Mouse (Mus musculus): ENCODE measurements around the gene Pcdh8.

Pcdh8 gene

DNA sequence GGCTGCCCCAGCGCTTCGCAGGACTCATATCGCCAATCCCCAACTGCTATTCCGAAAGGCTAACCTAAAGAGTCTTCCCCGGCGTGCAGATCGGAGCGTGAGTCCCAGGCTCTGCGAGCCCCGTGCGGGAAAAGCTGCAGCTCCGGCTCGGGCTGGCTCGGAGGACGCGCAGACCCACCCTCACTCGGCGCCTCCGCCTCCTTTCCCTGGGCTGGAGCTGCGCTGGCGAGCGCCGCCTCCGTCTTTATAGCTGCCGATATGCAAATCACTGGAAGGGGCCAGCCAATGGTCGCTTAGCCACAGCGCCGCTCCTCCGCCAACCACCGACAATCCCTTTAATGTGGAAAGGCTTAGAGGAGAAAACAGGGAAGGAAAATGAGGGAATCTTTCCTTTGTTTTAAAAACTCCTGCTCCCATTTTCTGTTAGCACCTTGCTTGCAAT lies at the start of gene Pcdh8:
Gene Pcdh8 (minus strand): TSS at position 219 of the 442 bp plus-strand sequence.
- in situ Hi-C loops (cut with MboI, MseI) = no loop called here

DNA sequence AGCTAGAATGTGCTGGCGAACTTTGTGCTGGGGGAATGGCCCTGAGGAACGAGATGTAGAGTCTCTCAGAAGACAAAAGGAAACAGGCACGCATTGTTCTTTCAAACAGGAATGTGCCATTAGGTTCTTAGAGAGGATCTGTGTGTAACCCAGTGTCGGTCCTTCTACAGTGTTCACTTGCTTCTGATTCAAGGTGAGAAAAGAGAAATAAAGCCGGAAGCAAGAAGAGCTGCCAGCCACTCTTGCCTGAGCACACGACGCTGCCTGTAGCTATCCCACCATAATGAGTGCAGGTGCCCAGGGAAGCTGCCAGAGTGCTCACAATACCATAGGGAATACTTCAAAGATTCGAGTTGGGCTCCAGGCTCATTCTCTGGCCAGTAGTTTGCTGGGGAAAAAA lies 43.6 kb upstream of the Pcdh8 start:
- in situ Hi-C loops (cut with MboI, MseI) = no loop called here

GRCm38 (mm10) chr14:79814084-79814483 lies 43.0 kb upstream of the Pcdh8 start:
- in situ Hi-C loops (cut with MboI, MseI) = no loop called here

DNA sequence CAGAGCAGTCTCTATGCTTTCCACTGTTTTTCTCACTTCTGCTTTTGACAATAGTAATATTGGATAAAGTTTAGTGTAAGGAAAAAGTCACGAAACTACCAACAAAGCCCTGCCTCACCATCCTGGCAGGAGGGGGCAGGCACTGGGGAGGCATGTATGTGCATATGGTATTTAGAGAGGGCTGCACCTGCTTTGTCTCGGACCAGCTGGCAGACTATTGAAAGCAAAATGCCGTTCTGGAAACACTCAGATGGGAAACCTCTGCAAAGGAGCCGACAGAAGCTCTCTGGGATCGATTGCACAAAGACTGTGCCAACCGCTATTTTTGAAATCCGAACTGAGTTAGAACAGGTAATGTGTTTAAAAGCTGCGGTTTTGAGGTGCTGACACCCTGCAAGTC lies 22.1 kb upstream of the Pcdh8 start:
- in situ Hi-C loops (cut with MboI, MseI) = no loop called here

DNA sequence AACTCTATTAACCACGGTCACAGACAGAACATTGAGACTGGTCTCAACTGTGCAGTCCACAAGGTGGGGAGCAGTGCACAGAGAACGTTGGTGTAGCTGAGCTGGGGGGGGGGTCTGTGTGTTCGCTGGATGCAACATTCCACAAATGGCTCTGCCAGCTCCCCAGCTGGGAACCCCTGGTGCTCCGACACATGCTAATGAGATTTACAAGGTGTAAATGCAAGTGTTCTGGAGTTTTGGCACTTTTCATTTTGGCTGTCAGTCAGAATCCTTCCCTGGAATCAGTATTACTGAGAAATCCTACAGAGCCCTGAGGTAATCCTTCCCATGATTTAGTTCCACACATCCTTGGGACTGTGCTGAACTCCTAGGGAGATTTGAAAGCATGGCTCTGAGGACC lies 18.4 kb upstream of the Pcdh8 start:
- in situ Hi-C loops (cut with MboI, MseI) = no loop called here

DNA sequence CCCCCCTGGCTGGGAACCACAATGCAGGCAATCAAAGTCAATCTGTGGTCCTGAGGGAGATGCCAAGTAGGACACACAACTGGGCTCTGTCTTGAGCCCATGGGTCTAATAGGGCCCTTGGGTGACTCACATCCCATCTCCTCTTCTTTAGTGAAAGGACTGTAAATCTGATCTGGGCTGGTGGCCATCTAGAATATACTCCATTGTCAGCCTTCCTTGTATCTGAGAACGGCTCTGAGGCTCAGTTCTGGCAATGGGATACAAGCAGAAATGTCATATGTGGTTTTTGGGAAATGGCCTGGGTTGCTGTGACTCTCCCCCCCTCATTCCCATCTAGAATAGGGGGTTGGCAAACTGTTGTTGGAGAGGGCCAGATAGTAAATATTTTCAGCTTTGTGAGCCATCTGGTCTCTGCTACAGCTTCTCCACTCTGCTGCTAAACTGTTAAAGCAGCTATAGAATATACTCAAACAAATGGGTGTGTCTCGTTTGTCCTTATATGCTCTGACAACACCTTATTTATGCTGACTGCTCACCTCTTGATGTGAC lies 17.6 kb upstream of the Pcdh8 start:
- in situ Hi-C loops (cut with MboI, MseI) = no loop called here

DNA sequence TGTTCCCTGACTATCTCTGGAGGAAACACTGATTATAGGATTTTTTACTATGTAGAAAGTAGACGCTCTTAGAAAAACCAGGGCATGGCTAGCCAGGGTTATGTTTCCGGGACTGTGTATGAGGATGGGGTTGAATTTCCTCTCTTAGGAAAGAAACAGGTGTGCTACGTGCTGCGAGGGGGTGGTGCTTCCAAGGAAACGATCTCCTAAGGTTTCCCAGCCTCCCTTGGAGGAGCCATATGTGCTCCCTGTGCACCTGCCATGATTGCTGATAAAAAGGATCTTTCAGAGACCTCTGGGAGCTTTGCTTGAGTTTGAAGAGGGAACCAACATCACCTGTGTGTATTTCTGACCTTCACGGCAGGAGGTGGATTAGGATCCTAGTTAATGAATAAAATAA lies 16.8 kb upstream of the Pcdh8 start:
- in situ Hi-C loops (cut with MboI, MseI) = no loop called here

DNA sequence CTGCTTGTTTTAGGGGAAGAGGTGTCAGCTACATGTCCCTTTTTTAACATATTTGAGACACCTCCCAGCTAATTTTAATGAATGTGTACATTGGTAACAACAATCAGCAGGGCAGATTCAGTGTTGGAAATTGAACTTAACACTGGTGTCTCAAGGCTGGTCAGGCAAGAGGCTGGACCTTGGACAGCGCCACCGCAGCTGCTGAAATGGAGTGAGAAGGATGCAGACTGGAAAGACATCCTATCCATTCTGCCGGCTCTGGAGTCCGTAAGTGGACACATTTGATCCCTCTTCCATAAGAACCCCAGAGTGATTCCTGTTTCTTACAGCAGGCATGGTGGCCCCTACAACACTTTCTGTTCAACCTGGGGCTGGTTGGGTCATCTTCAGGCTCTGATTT lies 14.3 kb upstream of the Pcdh8 start:
- in situ Hi-C loops (cut with MboI, MseI) = no loop called here

GRCm38 (mm10) chr14:79780889-79781288 lies 9.8 kb upstream of the Pcdh8 start:
- in situ Hi-C loops (cut with MboI, MseI) = no loop called here

DNA sequence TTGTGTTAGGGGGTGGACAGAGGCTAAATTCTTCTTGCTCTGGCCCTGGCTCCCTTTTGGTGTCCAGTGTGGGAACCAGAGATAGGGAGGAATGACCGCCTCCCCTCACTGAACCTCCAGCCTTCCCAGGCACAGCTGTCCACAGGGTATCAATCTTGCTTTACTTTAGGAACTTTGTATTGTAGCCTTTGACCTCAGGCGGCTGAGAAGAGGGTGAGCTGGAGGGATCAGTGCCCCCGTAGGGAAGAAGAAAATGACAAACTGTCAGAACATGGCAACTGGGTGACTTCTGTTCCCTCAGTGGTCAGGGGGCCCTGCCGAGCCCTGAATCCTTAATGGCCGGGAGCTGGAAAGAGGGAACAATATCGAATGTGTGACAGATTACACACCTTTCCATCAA lies 9.2 kb upstream of the Pcdh8 start:
- in situ Hi-C loops (cut with MboI, MseI) = no loop called here

- in situ Hi-C loops (cut with MboI, MseI) = no loop called here
These were observed 8.7 kb upstream of the Pcdh8 start for GRCm38 (mm10) chr14:79779841-79780240.

GRCm38 (mm10) chr14:79773425-79774391 lies 2.6 kb upstream of the Pcdh8 start:
- in situ Hi-C loops (cut with MboI, MseI) = no loop called here

- in situ Hi-C loops (cut with MboI, MseI) = no loop called here
These were observed 845 bp upstream of the Pcdh8 start for GRCm38 (mm10) chr14:79771802-79772511.

GRCm38 (mm10) chr14:79770306-79771093 lies 612 bp downstream of the Pcdh8 start:
- in situ Hi-C loops (cut with MboI, MseI) = no loop called here

DNA sequence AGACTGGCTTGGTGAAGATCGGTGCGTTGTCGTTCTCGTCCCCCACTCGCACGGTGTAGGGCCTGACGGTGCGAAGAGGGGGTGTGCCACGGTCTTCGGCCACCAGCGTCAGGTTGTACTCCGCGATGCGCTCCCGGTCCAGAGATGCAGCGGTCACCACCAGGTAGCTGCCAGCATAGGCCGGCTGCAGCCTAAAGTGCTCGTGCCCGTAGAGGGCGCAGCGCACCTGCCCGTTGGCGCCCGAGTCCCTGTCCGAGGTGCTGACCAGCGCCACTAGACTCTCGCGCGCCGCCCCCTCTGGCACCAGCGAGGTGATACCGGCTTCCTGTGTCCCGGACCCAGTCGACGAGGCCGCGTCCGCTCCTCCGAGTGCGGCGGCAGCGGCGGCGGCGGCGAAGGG lies 1.5 kb downstream of the Pcdh8 start:
- in situ Hi-C loops (cut with MboI, MseI) = no loop called here

DNA sequence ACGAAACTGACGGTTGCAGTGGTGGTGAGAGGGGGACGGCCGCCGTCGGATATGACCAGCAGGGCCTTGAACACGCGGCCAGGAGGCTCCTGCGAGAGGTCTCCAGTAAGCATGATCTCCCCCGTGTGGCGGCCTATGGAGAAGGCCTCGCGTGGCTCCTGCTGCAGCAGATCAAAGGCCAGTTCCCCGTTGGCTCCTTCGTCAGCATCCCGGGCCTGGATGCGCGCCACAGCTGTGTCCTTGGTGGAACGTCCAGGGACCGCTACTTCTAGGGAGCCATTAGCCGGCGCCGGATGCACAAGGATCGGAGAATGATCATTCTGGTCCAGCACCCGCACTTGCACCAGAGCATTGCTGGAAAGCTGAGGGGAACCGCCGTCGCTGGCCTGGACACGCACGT lies 2.1 kb downstream of the Pcdh8 start:
- in situ Hi-C loops (cut with MboI, MseI) = no loop called here

DNA sequence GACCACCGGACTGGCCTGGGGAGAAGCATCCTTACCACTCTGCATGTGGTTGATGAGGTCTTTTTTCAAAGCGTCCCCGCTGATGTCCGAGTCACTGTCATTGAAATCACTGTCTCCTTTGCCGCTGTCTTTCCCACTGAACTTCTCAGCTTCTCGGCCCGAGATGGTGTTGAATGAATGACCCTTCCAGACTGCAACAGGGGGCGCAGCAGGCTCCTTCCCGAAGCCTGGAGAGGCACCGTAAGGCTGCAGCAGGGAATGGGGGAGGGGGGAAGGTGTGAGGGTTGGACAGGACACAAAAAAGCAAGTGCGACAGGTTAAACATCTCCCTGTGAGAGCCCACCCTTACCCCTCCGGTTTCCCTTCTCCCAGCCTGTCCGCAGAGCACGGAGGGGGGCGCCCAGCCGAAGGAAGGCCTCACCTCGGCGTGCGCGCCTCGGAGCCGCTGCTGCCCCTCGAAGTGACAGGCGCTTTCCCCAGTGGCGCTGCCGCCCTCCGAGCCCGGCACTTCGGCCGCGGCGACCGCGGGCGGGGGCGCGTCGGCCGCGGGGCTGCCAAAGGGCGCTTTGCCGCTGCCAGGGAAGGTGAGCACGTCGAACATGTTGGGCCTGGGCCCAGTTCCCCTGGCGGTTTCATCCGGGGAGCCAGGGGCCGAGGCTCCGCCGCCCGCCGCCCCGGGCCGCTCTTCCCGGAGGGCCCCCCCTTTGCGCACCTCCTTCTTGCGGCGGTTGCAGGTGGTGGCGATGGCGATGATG lies 2.9 kb downstream of the Pcdh8 start:
- in situ Hi-C loops (cut with MboI, MseI) = no loop called here

DNA sequence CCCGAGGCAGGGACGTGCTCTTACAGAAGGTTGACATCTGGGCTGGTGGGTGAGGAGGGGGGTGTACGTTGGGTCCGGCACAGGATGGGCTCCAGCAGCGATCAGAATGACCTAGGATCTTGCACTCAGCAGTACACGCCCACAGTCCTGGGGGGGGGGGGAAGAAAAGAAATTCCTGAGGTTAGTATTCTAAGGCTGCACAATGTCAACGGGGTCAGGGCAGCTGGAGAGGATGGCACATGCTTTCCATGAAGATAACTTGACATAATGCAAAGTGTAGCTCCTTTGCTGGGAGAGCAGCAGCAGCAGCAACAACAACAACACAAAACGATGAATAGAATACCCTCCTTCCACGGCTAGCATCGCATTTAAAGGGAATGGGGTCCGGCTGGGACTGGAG lies 3.5 kb downstream of the Pcdh8 start:
- in situ Hi-C loops (cut with MboI, MseI) = no loop called here

DNA sequence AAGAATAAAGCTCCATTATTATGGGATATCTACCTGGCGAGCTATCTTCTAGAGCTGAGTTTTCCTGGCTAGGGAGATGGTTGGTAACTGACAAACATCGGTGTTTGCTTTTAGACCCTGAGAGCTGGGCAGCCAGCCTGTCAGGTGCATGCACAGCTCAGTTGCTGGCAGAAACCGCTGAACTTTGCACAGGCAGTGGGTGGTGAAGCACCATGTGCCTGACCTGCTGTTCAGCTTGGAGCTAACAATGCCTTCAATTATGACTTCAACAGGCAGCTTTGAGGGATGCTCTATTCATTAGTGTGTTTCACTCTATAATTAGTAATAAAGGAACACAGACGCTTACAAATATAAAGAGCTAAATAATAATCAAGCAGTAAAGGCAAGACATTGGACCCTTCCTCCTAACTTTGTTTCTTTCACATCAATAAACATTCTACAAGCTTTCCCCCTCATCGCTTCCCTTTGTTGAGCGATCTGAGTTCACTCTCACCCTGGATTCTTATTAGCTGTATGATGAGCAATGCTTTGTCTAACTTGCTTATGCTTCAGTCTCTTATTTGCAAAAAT lies 5.8 kb downstream of the Pcdh8 start:
- in situ Hi-C loops (cut with MboI, MseI) = no loop called here

DNA sequence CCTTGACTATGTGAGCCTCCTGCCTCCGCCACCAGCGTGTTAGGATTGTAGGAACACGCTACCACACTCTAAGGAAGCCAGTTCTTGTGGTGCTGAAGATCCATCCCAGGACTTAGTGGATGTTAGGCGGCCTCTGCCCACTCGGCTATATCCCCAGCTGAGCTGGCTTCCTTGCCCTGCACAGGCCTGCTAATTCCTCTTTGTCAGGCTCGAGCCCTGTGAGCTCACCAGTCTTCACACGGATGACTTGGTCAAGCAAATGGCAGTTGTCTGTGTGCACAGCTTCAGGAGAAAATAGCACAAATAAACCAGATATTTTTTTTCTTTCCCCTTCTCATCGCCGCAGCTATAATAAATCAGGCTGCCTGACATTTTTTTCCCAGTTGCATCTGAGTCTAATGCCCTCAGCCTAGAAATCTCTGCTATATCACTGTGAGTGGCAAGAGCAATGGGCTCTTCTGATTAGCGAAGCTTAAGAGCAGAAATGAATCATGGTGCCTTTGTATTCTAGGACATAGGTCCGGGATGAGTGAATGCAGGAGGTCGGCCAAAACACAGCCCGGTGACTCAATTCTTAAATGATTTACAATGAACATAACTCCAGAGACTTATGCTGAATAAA lies 16.4 kb downstream of the Pcdh8 start:
- in situ Hi-C loops (cut with MboI, MseI) = no loop called here
